Mouse (Mus musculus): ENCODE results near the gene Gen1. TPM values are rescaled to one million over a fixed set of nuclear protein-coding genes. Genes with fewer than 3 reads are reported as not detected.

Gen1 gene
- polyA plus RNA-seq (2012; ENCODE audit: insufficient read depth, insufficient read length, low replicate concordance, missing spikeins) = not detected in 2 replicates

- under 1% methylated on average over 83 of the region's 83 CpGs for WGBS
- Histone ChIP-seq H3K27ac (ENCODE audit: insufficient read depth, low read depth, low read length) (peak within 1 kb of the TSS; percentile 78; the same call in 1 of the 2 replicates), H3K4me3 (ENCODE audit: insufficient read depth, low read depth, low read length) (peak within 1 kb of the TSS; percentile 98), H3K4me1 (ENCODE audit: control insufficient read depth, insufficient read depth, low read length) (peaks cover 3% of the 10 kb centered on the region)
- TF ChIP-seq POLR2A (IDR thresholded peaks at IDR 0.05; ENCODE audit: insufficient read depth, low read depth, low read length) (peak; percentile 50; the same call in 1 of the 2 replicates), CTCF (IDR thresholded peaks at IDR 0.05; ENCODE audit: insufficient read depth, low read depth, low read length) (no peak)
Observed at GRCm38 (mm10) chr12:11265382-11266281, at the start of gene Gen1, which contains the start of gene Smc6. TSS of gene Gen1 (minus strand) at chr12:11265801. TSS of gene Smc6 (plus strand) at chr12:11265886.

- 46% methylated on average over 1 of the region's 1 CpGs for WGBS
- TF ChIP-seq CTCF (IDR thresholded peaks at IDR 0.05; ENCODE audit: insufficient read depth, low read depth, low read length) = no peak
- no peak for TF ChIP-seq POLR2A (IDR thresholded peaks at IDR 0.05; ENCODE audit: insufficient read depth, low read depth, low read length)
- Histone ChIP-seq H3K27ac (ENCODE audit: insufficient read depth, low read depth, low read length) (no peak overlapping the region), H3K4me1 (ENCODE audit: control insufficient read depth, insufficient read depth, low read length) (no peaks in the 10 kb centered on the region), H3K4me3 (ENCODE audit: insufficient read depth, low read depth, low read length) (no peak overlapping the region)
Observed at GRCm38 (mm10) chr12:11313840-11314239, 48.2 kb upstream of the Gen1 start.

GRCm38 (mm10) chr12:11311106-11311505 is 45.5 kb upstream of the Gen1 start:
- Histone ChIP-seq H3K4me1 (ENCODE audit: control insufficient read depth, insufficient read depth, low read length) (peaks cover 2% of the 10 kb centered on the region; the same call in 1 of the 2 replicates), H3K27ac (ENCODE audit: insufficient read depth, low read depth, low read length) (no peak overlapping the region), H3K4me3 (ENCODE audit: insufficient read depth, low read depth, low read length) (no peak overlapping the region)
- 98% methylated on average over 2 of the region's 2 CpGs for WGBS
- TF ChIP-seq CTCF (IDR thresholded peaks at IDR 0.05; ENCODE audit: insufficient read depth, low read depth, low read length) (no peak), POLR2A (IDR thresholded peaks at IDR 0.05; ENCODE audit: insufficient read depth, low read depth, low read length) (no peak)

- no peak overlapping the region for H3K27ac ChIP-seq (ENCODE audit: insufficient read depth, low read depth, low read length)
- 80% methylated on average over 8 of the region's 8 CpGs for WGBS
- peaks cover 2% of the 10 kb centered on the region; the same call in 1 of the 2 replicates for H3K4me1 ChIP-seq (ENCODE audit: control insufficient read depth, insufficient read depth, low read length)
- H3K4me3 ChIP-seq (ENCODE audit: insufficient read depth, low read depth, low read length) = no peak overlapping the region
- TF ChIP-seq POLR2A (IDR thresholded peaks at IDR 0.05; ENCODE audit: insufficient read depth, low read depth, low read length) (no peak), CTCF (IDR thresholded peaks at IDR 0.05; ENCODE audit: insufficient read depth, low read depth, low read length) (no peak)
Observed at GRCm38 (mm10) chr12:11306753-11307645, 41.4 kb upstream of the Gen1 start.

- 98% methylated on average over 1 of the region's 1 CpGs for WGBS
- Histone ChIP-seq H3K4me1 (ENCODE audit: control insufficient read depth, insufficient read depth, low read length) (no peaks in the 10 kb centered on the region), H3K4me3 (ENCODE audit: insufficient read depth, low read depth, low read length) (no peak overlapping the region), H3K27ac (ENCODE audit: insufficient read depth, low read depth, low read length) (no peak overlapping the region)
- TF ChIP-seq POLR2A (IDR thresholded peaks at IDR 0.05; ENCODE audit: insufficient read depth, low read depth, low read length) = no peak
Observed at GRCm38 (mm10) chr12:11300858-11301257, 35.3 kb upstream of the Gen1 start.

GRCm38 (mm10) chr12:11286382-11286781 is 20.8 kb upstream of the Gen1 start:
- H3K4me1 ChIP-seq (ENCODE audit: control insufficient read depth, insufficient read depth, low read length) = no peaks in the 10 kb centered on the region
- WGBS = 98% methylated on average over 2 of the region's 2 CpGs
- no peak overlapping the region for H3K27ac ChIP-seq (ENCODE audit: insufficient read depth, low read depth, low read length)
- no peak overlapping the region for H3K4me3 ChIP-seq (ENCODE audit: insufficient read depth, low read depth, low read length)
- no peak for TF ChIP-seq CTCF (IDR thresholded peaks at IDR 0.05; ENCODE audit: insufficient read depth, low read depth, low read length)
- no peak for TF ChIP-seq POLR2A (IDR thresholded peaks at IDR 0.05; ENCODE audit: insufficient read depth, low read depth, low read length)

- Histone ChIP-seq H3K27ac (ENCODE audit: insufficient read depth, low read depth, low read length) (no peak overlapping the region), H3K4me3 (ENCODE audit: insufficient read depth, low read depth, low read length) (no peak overlapping the region), H3K4me1 (ENCODE audit: control insufficient read depth, insufficient read depth, low read length) (no peaks in the 10 kb centered on the region)
- WGBS = 96% methylated on average over 2 of the region's 2 CpGs
- no peak for TF ChIP-seq POLR2A (IDR thresholded peaks at IDR 0.05; ENCODE audit: insufficient read depth, low read depth, low read length)
- no peak for TF ChIP-seq CTCF (IDR thresholded peaks at IDR 0.05; ENCODE audit: insufficient read depth, low read depth, low read length)
Observed at GRCm38 (mm10) chr12:11281584-11281983, 16.0 kb upstream of the Gen1 start.

GRCm38 (mm10) chr12:11279886-11280285 is 14.3 kb upstream of the Gen1 start:
- TF ChIP-seq CTCF (IDR thresholded peaks at IDR 0.05; ENCODE audit: insufficient read depth, low read depth, low read length) (no peak), POLR2A (IDR thresholded peaks at IDR 0.05; ENCODE audit: insufficient read depth, low read depth, low read length) (no peak)
- no peaks in the 10 kb centered on the region for H3K4me1 ChIP-seq (ENCODE audit: control insufficient read depth, insufficient read depth, low read length)
- 96% methylated on average over 3 of the region's 3 CpGs for WGBS
- H3K27ac ChIP-seq (ENCODE audit: insufficient read depth, low read depth, low read length) = no peak overlapping the region
- H3K4me3 ChIP-seq (ENCODE audit: insufficient read depth, low read depth, low read length) = no peak overlapping the region

Measured in olfactory bulb, adult 2 months (tissue).